In genomic region chr9:101469756-101470155, GRCm38 (mm10) we compare ENCODE assay signal across 20 mouse cellular contexts.
DNase-seq lines count a peak whose midpoint lies in the region; ATAC-seq lines count a peak whose summit lies in the region.
"Had no signal": no experiment of that assay in that cellular context is flagged by ENCODE, and none has a peak within 500 bp of the region (broad histone marks: within the 10 kb centered on the region; RNA-seq: fewer than 3 reads in every experiment).

No protein-coding gene starts in this region.

- H3K4me2 ChIP-seq in forebrain, embryonic 15.5 days (replicated peaks): no peak overlapping the region
- H3K4me2 ChIP-seq: embryonic facial prominence, embryonic 13.5 days; forebrain, embryonic 13.5 days; hindbrain, embryonic 13.5 days had no signal

- H3K9ac ChIP-seq in forebrain, embryonic 15.5 days (replicated peaks): no peak overlapping the region
- H3K9ac ChIP-seq: embryonic facial prominence, embryonic 13.5 days; forebrain, embryonic 13.5 days; hindbrain, embryonic 13.5 days had no signal

- ATAC-seq in forebrain, embryonic 15.5 days (replicated peaks): no peak
- ATAC-seq: forebrain, embryonic 13.5 days; hindbrain, postnatal 0 days had no signal

- no peaks in the 10 kb centered on the region for H3K9me3 ChIP-seq in forebrain, embryonic 15.5 days
- H3K9me3 ChIP-seq: embryonic facial prominence, embryonic 13.5 days; forebrain, embryonic 13.5 days; heart, embryonic 10.5 days had no signal

- H3K36me3 ChIP-seq in forebrain, embryonic 15.5 days: no peaks in the 10 kb centered on the region
- H3K36me3 ChIP-seq: embryonic facial prominence, embryonic 13.5 days; heart, embryonic 10.5 days; hindbrain, embryonic 13.5 days had no signal

- peak; percentile 54 for DNase-seq in adrenal gland, adult 8-10 months
- no peak for DNase-seq in adrenal gland, adult 18-20 months (ENCODE audit: low spot score in 2 of 2)
- peak; percentile 38 for DNase-seq in 416B (ENCODE audit: low read depth)
- peak; percentile 5 for DNase-seq in NIH3T3 (ENCODE audit: low read depth)
- no peak for DNase-seq in frontal cortex, postnatal 36 days (ENCODE audit: low spot score in 2 of 2)
- DNase-seq: adrenal gland, postnatal 14 days; cerebellum, adult 11 months; cerebellum, adult 8-10 months; cerebellum, postnatal 25 days; heart, adult 18-20 months; heart, postnatal 10 days; kidney, adult 11 months; kidney, adult 9 months had no signal

- peaks cover 23% of the 10 kb centered on the region for H3K4me1 ChIP-seq in forebrain, embryonic 15.5 days

- H3K4me3 ChIP-seq in forebrain, embryonic 15.5 days: no peak overlapping the region
- H3K4me3 ChIP-seq: embryonic facial prominence, embryonic 13.5 days; forebrain, embryonic 13.5 days; heart, embryonic 10.5 days; hindbrain, embryonic 13.5 days had no signal

- H3K27ac ChIP-seq in forebrain, embryonic 15.5 days (replicated peaks): no peak overlapping the region
- H3K27ac ChIP-seq: embryonic facial prominence, embryonic 13.5 days; forebrain, embryonic 13.5 days; heart, embryonic 10.5 days; hindbrain, embryonic 13.5 days; hindbrain, postnatal 0 days had no signal

- 86% methylated on average over 3 of the region's 3 CpGs for WGBS in forebrain, embryonic 15.5 days

- H3K27me3 ChIP-seq in forebrain, embryonic 15.5 days: no peaks in the 10 kb centered on the region
- H3K27me3 ChIP-seq: CH12.LX; embryonic facial prominence, embryonic 13.5 days; forebrain, embryonic 13.5 days had no signal

Comparison
In these comparisons a context has a peak if more than half of its experiments do, and no peak if none do; other contexts are left out.
1. DNase-seq: peak in adrenal gland, adult 8-10 months (single experiment), 416B (single experiment) and NIH3T3 (single experiment); none in adrenal gland, adult 18-20 months (0 of 2) and frontal cortex, postnatal 36 days (0 of 2).